Mouse (Mus musculus) erythroblast, embryonic 14.5 days (primary cell): Measurements from ENCODE around the gene Zfp382.

ENCODE experiments used
- GATA1 ChIP-seq: IDR thresholded peaks from 2 replicates; pipeline ENCODE4 v1.6.1; 2012; ENCODE audit warnings: low read length, inconsistent platforms, mixed read lengths
- TAL1 ChIP-seq: IDR thresholded peaks from 3 replicates; pipeline ENCODE4 v1.6.1; 2012; ENCODE audit warnings: low read length, inconsistent platforms, mixed read lengths

DNA sequence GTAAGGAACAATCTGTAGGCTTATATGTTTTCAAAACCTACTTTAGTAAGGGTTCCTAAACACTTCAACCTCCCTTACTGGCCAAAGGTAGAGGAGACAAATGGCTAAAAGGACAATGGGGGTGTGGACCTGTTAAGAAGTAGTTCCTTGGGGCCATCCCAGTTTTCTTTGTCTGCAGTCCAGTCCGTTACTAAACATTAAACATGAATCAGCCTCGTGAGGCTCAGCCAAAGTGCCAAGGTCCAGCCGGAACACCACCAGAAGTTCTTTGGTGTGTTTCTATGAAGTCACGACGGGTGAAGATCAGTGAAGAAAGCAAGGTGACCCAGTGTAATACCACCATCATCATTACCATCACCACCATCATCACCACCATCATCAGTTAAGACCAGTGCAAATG is 25.3 kb downstream of the Zfp382 start:
- TF ChIP-seq GATA1, result no peak
- TF ChIP-seq TAL1, result no peak
